Mouse (Mus musculus) embryonic facial prominence, embryonic 10.5 days (tissue): ENCODE measurements around the gene Zfp57. TPM values are rescaled to one million over a fixed set of nuclear protein-coding genes. Genes with fewer than 3 reads are reported as not detected.
"Not testable (repeated sequence)": the region's sequence is repeated elsewhere in the genome, so short reads cannot be mapped to it uniquely, and the experiment has no call there.

Source experiments
- DNase-seq: peaks from one replicate; pipeline ENCODE4 v3.0.0-alpha.2; 2017; ENCODE audit warnings: low spot score
- H3K27ac ChIP-seq: fragments of 300-500 bp; sonication (generic); replicated peaks from 2 replicates; pipeline ENCODE4 v1.5.1; 2016; ENCODE audit warnings: mild to moderate bottlenecking
- H3K27me3 ChIP-seq: fragments of 300-500 bp; sonication (generic); replicated peaks from 2 replicates; pipeline ENCODE4 v1.6.1; 2016; ENCODE audit warnings: low read depth, mild to moderate bottlenecking; ENCODE audit not compliant: poor library complexity, severe bottlenecking
- H3K36me3 ChIP-seq: fragments of 300-500 bp; sonication (generic); replicated peaks from 2 replicates; pipeline ENCODE4 v1.6.1; 2016; ENCODE audit warnings: mild to moderate bottlenecking, moderate library complexity
- H3K4me1 ChIP-seq: fragments of 300-500 bp; sonication (generic); 2 replicates; pipeline ENCODE4 v1.6.1; 2016
- H3K4me3 ChIP-seq: fragments of 300-500 bp; sonication (generic); 2 replicates; pipeline ENCODE4 v1.5.1; 2016; ENCODE audit warnings: mild to moderate bottlenecking, moderate library complexity
- H3K9me3 ChIP-seq: fragments of 300-500 bp; sonication (generic); 2 replicates; pipeline ENCODE4 v1.6.1; 2016; ENCODE audit warnings: mild to moderate bottlenecking
- WGBS: fragments of 180-500 bp; shearing (Covaris S2); methylation state at CpG from one replicate; pipeline ENCODE4 v1.1.7; 2016; 5-methylcytosine and 5-hydroxymethylcytosine counted together
- polyA plus RNA-seq: library from polyadenylated mRNA; unstranded; fragments of >200 nt; fragmentation: Nextera tagmentation; extraction: Ambion mirVana; gene quantifications from 2 replicates; pipeline ENCODE4 v1.2.1, GENCODE M21; 2016

Gene Zfp57
- polyA plus RNA-seq, 1 experiment from 2014 or later, result 106 TPM

- Histone ChIP-seq H3K36me3 (peaks cover 36% of the 10 kb centered on the region), H3K4me1 (peaks cover 15% of the 10 kb centered on the region), H3K9me3 (no peaks in the 10 kb centered on the region), H3K27ac (peak overlapping the region; percentile 95), H3K4me3 (peak overlapping the region; percentile 73), H3K27me3 (no peaks in the 10 kb centered on the region)
- DNase-seq, result peak; percentile 84
- WGBS, result under 1% methylated on average over 49 of the region's 49 CpGs
Measured at GRCm38 (mm10) chr17:37002364-37003330, 1.7 kb downstream of the Zfp57 start.

- Histone ChIP-seq H3K4me1 (peaks cover 15% of the 10 kb centered on the region), H3K27ac (peak overlapping the region; percentile 95), H3K4me3 (peak overlapping the region; percentile 73), H3K27me3 (no peaks in the 10 kb centered on the region), H3K9me3 (no peaks in the 10 kb centered on the region), H3K36me3 (peaks cover 43% of the 10 kb centered on the region)
- WGBS, result 55% methylated on average over 4 of the region's 4 CpGs
- DNase-seq, result no peak
Measured at GRCm38 (mm10) chr17:37003366-37003765, 2.4 kb downstream of the Zfp57 start.

GRCm38 (mm10) chr17:37008161-37008560, 7.2 kb downstream of the Zfp57 start:
- Histone ChIP-seq H3K4me1 (peaks cover 8% of the 10 kb centered on the region), H3K27ac (no peak overlapping the region), H3K4me3 (no peak overlapping the region), H3K27me3 (no peaks in the 10 kb centered on the region), H3K36me3 (peaks cover 83% of the 10 kb centered on the region), H3K9me3 (no peaks in the 10 kb centered on the region)
- no peak for DNase-seq
- 92% methylated on average over 6 of the region's 6 CpGs for WGBS

- WGBS, result 94% methylated on average over 17 of the region's 17 CpGs
- no peak for DNase-seq
- no peaks in the 10 kb centered on the region for H3K27me3 ChIP-seq
- H3K4me3 ChIP-seq, result no peak overlapping the region
- no peak overlapping the region for H3K27ac ChIP-seq
- no peaks in the 10 kb centered on the region for H3K9me3 ChIP-seq
- H3K36me3 ChIP-seq, result peaks cover 79% of the 10 kb centered on the region
- no peaks in the 10 kb centered on the region for H3K4me1 ChIP-seq
Measured at GRCm38 (mm10) chr17:37009460-37010042, 8.6 kb downstream of the Zfp57 start.

- Histone ChIP-seq H3K27me3 (no peaks in the 10 kb centered on the region), H3K9me3 (no peaks in the 10 kb centered on the region), H3K27ac (no peak overlapping the region), H3K4me3 (no peak overlapping the region), H3K4me1 (no peaks in the 10 kb centered on the region), H3K36me3 (peaks cover 57% of the 10 kb centered on the region)
- DNase-seq, result no peak
- 77% methylated on average over 3 of the region's 3 CpGs for WGBS
Measured at GRCm38 (mm10) chr17:37011719-37012118, 10.8 kb downstream of the Zfp57 start.

- WGBS, result 75% methylated on average over 5 of the region's 5 CpGs
- Histone ChIP-seq H3K27me3 (no peaks in the 10 kb centered on the region), H3K27ac (no peak overlapping the region), H3K9me3 (no peaks in the 10 kb centered on the region), H3K4me1 (no peaks in the 10 kb centered on the region), H3K36me3 (peaks cover 53% of the 10 kb centered on the region), H3K4me3 (no peak overlapping the region)
- DNase-seq, result no peak
Measured at GRCm38 (mm10) chr17:37012141-37012540, 11.2 kb downstream of the Zfp57 start.

- H3K27ac ChIP-seq, result no peak overlapping the region
- no peaks in the 10 kb centered on the region for H3K4me1 ChIP-seq
- H3K4me3 ChIP-seq, result no peak overlapping the region
- no peaks in the 10 kb centered on the region for H3K27me3 ChIP-seq
- DNase-seq, result no peak
- peaks cover 11% of the 10 kb centered on the region for H3K36me3 ChIP-seq
- no peaks in the 10 kb centered on the region for H3K9me3 ChIP-seq
Measured at GRCm38 (mm10) chr17:37016333-37016732, 15.4 kb downstream of the Zfp57 start.

GRCm38 (mm10) chr17:37018328-37018727, 17.4 kb downstream of the Zfp57 start:
- no peaks in the 10 kb centered on the region for H3K4me1 ChIP-seq
- H3K9me3 ChIP-seq, result no peaks in the 10 kb centered on the region
- H3K27me3 ChIP-seq, result no peaks in the 10 kb centered on the region
- H3K36me3 ChIP-seq, result no peaks in the 10 kb centered on the region
- H3K27ac ChIP-seq, result no peak overlapping the region
- DNase-seq, result no peak
- 75% methylated on average over 3 of the region's 3 CpGs for WGBS
- no peak overlapping the region for H3K4me3 ChIP-seq

GRCm38 (mm10) chr17:37019242-37019641, 18.3 kb downstream of the Zfp57 start:
- not testable (repeated sequence) for H3K27me3 ChIP-seq, H3K36me3 ChIP-seq, H3K4me3 ChIP-seq, DNase-seq, H3K27ac ChIP-seq, H3K9me3 ChIP-seq, H3K4me1 ChIP-seq
- 94% methylated on average over 5 of the region's 5 CpGs for WGBS

- no peak within 1 kb of the TSS for H3K27ac ChIP-seq
- H3K9me3 ChIP-seq, result no peaks in the 10 kb centered on the region
- no peaks in the 10 kb centered on the region for H3K27me3 ChIP-seq
- no peak within 1 kb of the TSS for H3K4me3 ChIP-seq
- H3K36me3 ChIP-seq, result no peaks in the 10 kb centered on the region
- WGBS, result 70% methylated on average over 9 of the region's 9 CpGs
- DNase-seq, result no peak
- H3K4me1 ChIP-seq, result peaks cover 7% of the 10 kb centered on the region; the same call in 1 of the 2 replicates
Measured at GRCm38 (mm10) chr17:37022628-37023576, 21.9 kb downstream of the Zfp57 start, which contains the start of gene Mog. TSS of gene Mog (minus strand) at chr17:37023398.

- no peaks in the 10 kb centered on the region for H3K9me3 ChIP-seq
- no peaks in the 10 kb centered on the region for H3K36me3 ChIP-seq
- H3K4me3 ChIP-seq, result no peak overlapping the region
- H3K27ac ChIP-seq, result peak overlapping the region; percentile 0; the same call in 1 of the 2 replicates
- peaks cover 17% of the 10 kb centered on the region; the same call in 1 of the 2 replicates for H3K4me1 ChIP-seq
- no peaks in the 10 kb centered on the region for H3K27me3 ChIP-seq
- WGBS, result 83% methylated on average over 2 of the region's 2 CpGs
- no peak for DNase-seq
Measured at GRCm38 (mm10) chr17:37026425-37026824, 25.5 kb downstream of the Zfp57 start.

- peaks cover 17% of the 10 kb centered on the region; the same call in 1 of the 2 replicates for H3K4me1 ChIP-seq
- no peaks in the 10 kb centered on the region for H3K27me3 ChIP-seq
- WGBS, result 95% methylated on average over 4 of the region's 4 CpGs
- H3K27ac ChIP-seq, result peak overlapping the region; percentile 95
- no peak for DNase-seq
- H3K4me3 ChIP-seq, result no peak overlapping the region
- H3K36me3 ChIP-seq, result no peaks in the 10 kb centered on the region
- no peaks in the 10 kb centered on the region for H3K9me3 ChIP-seq
Measured at GRCm38 (mm10) chr17:37027486-37027885, 26.5 kb downstream of the Zfp57 start.
